Mouse (Mus musculus) lung, embryonic 14.5 days (tissue): ENCODE results near the gene Bcr. TPM values are rescaled to one million over a fixed set of nuclear protein-coding genes. Genes with fewer than 3 reads are reported as not detected.
"Not testable (repeated sequence)": the region's sequence is repeated elsewhere in the genome, so short reads cannot be mapped to it uniquely, and the experiment has no call there.

Experiments
- ATAC-seq: fragments of 200-750 bp; cut with Nextera tagmentation; 2 replicates; pipeline ENCODE4 v1.8.0; 2017; ENCODE audit warnings: mild to moderate bottlenecking, moderate TSS enrichment, moderate library complexity; ENCODE audit not compliant: insufficient read depth
- DNase-seq: peaks from one replicate; pipeline ENCODE4 v3.0.0-alpha.2; 2015
- H3K27ac ChIP-seq: fragments of 300-500 bp; sonication (generic); 2 replicates; pipeline ENCODE4 v1.5.1; 2014; ENCODE audit warnings: low read depth, mild to moderate bottlenecking, moderate library complexity
- H3K27me3 ChIP-seq: fragments of 300-500 bp; sonication (generic); 2 replicates; pipeline ENCODE4 v1.6.1; 2014; ENCODE audit warnings: low read length, control low read depth; ENCODE audit not compliant: insufficient read depth
- H3K36me3 ChIP-seq: fragments of 300-500 bp; sonication (generic); 2 replicates; pipeline ENCODE4 v1.6.1; 2014; ENCODE audit warnings: control low read depth; ENCODE audit not compliant: insufficient read depth
- H3K4me1 ChIP-seq: fragments of 300-500 bp; sonication (generic); 2 replicates; pipeline ENCODE4 v1.6.1; 2014; ENCODE audit warnings: antibody characterized with exemption, control low read depth; ENCODE audit not compliant: insufficient read depth
- H3K4me2 ChIP-seq: fragments of 300-500 bp; sonication (generic); 2 replicates; pipeline ENCODE4 v1.6.1; 2014; ENCODE audit warnings: mild to moderate bottlenecking
- H3K4me3 ChIP-seq: fragments of 300-500 bp; sonication (generic); 2 replicates; pipeline ENCODE4 v1.5.1; 2014; ENCODE audit warnings: low read depth, low read length
- H3K9ac ChIP-seq: fragments of 300-500 bp; sonication (generic); 2 replicates; pipeline ENCODE4 v1.6.1; 2014
- H3K9me3 ChIP-seq: fragments of 300-500 bp; sonication (generic); 2 replicates; pipeline ENCODE4 v1.6.1; 2016; ENCODE audit warnings: low read depth, low read length, control low read depth
- CTCF ChIP-seq: IDR thresholded peaks from 2 replicates; pipeline ENCODE4 v1.5.1; 2016; ENCODE audit warnings: antibody characterized with exemption, low read depth
- WGBS: fragments of 180-500 bp; shearing (Covaris S2); extraction: QIAGEN DNeasy Blood & Tissue Kit; methylation state at CpG from one replicate; pipeline ENCODE4 v1.1.7; 2014; 5-methylcytosine and 5-hydroxymethylcytosine counted together
- polyA plus RNA-seq: library from polyadenylated mRNA; unstranded; fragments of >200 nt; fragmentation: Nextera tagmentation; extraction: Ambion mirVana; gene quantifications from 2 replicates; pipeline ENCODE4 v1.2.1, GENCODE M21; 2014

Gene Bcr
- polyA plus RNA-seq, 1 experiment from 2014 or later = 11.5 TPM

GRCm38 (mm10) chr10:75028743-75029142 lies 31.6 kb upstream of the Bcr start:
- no peak for DNase-seq
- H3K4me2 ChIP-seq = no peak overlapping the region
- no peaks in the 10 kb centered on the region for H3K36me3 ChIP-seq
- no peak for ATAC-seq
- 70% methylated on average over 8 of the region's 8 CpGs for WGBS
- TF ChIP-seq CTCF = no peak
- no peak overlapping the region for H3K27ac ChIP-seq
- H3K27me3 ChIP-seq = no peaks in the 10 kb centered on the region
- H3K4me1 ChIP-seq = no peaks in the 10 kb centered on the region
- no peak overlapping the region for H3K9ac ChIP-seq
- no peak overlapping the region for H3K4me3 ChIP-seq
- H3K9me3 ChIP-seq = no peaks in the 10 kb centered on the region

- ATAC-seq = no peak
- no peak for DNase-seq
- TF ChIP-seq CTCF = no peak
- H3K9ac ChIP-seq = no peak overlapping the region
- H3K4me1 ChIP-seq = no peaks in the 10 kb centered on the region
- no peak overlapping the region for H3K4me2 ChIP-seq
- H3K27ac ChIP-seq = no peak overlapping the region
- H3K4me3 ChIP-seq = no peak overlapping the region
- no peaks in the 10 kb centered on the region for H3K36me3 ChIP-seq
- no peaks in the 10 kb centered on the region for H3K9me3 ChIP-seq
- no peaks in the 10 kb centered on the region for H3K27me3 ChIP-seq
- 87% methylated on average over 3 of the region's 3 CpGs for WGBS
Observed at GRCm38 (mm10) chr10:75029677-75030076, 30.7 kb upstream of the Bcr start.

- H3K36me3 ChIP-seq = no peaks in the 10 kb centered on the region
- WGBS = 82% methylated on average over 3 of the region's 3 CpGs
- ATAC-seq = no peak
- no peaks in the 10 kb centered on the region for H3K4me1 ChIP-seq
- no peak overlapping the region for H3K4me2 ChIP-seq
- no peaks in the 10 kb centered on the region for H3K27me3 ChIP-seq
- no peak overlapping the region for H3K9ac ChIP-seq
- H3K27ac ChIP-seq = no peak overlapping the region
- no peak for DNase-seq
- no peak overlapping the region for H3K4me3 ChIP-seq
- no peaks in the 10 kb centered on the region for H3K9me3 ChIP-seq
- no peak for TF ChIP-seq CTCF
Observed at GRCm38 (mm10) chr10:75030234-75030633, 30.2 kb upstream of the Bcr start.

- H3K27ac ChIP-seq = no peak overlapping the region
- H3K4me3 ChIP-seq = no peak overlapping the region
- H3K4me1 ChIP-seq = no peaks in the 10 kb centered on the region
- DNase-seq = no peak
- H3K27me3 ChIP-seq = no peaks in the 10 kb centered on the region
- no peak for ATAC-seq
- no peak for TF ChIP-seq CTCF
- WGBS = 47% methylated on average over 5 of the region's 5 CpGs
- H3K9me3 ChIP-seq = no peaks in the 10 kb centered on the region
- H3K4me2 ChIP-seq = no peak overlapping the region
- H3K9ac ChIP-seq = no peak overlapping the region
- no peaks in the 10 kb centered on the region for H3K36me3 ChIP-seq
Observed at GRCm38 (mm10) chr10:75031345-75032114, 28.9 kb upstream of the Bcr start.

GRCm38 (mm10) chr10:75032395-75032794 lies 28.0 kb upstream of the Bcr start, which contains the start of gene Rsph14:
TSS of gene Rsph14 (minus strand) at chr10:75032586.
- no peak within 1 kb of the TSS for H3K4me2 ChIP-seq
- WGBS = 28% methylated on average over 10 of the region's 10 CpGs
- peak; percentile 69 for DNase-seq

GRCm38 (mm10) chr10:75036883-75037379 lies 23.5 kb upstream of the Bcr start, which contains the start of gene Rab36:
TSS of gene Rab36 (plus strand) at chr10:75037058.
- no peaks in the 10 kb centered on the region for H3K27me3 ChIP-seq
- H3K9me3 ChIP-seq = no peaks in the 10 kb centered on the region
- 0 out of 2 replicates have a peak, but pooled peaks cover 2% of the 10 kb centered on the region for H3K4me1 ChIP-seq
- no peak for TF ChIP-seq CTCF
- no peaks in the 10 kb centered on the region for H3K36me3 ChIP-seq
- H3K4me2 ChIP-seq = peak within 1 kb of the TSS; percentile 61
- H3K9ac ChIP-seq = peak within 1 kb of the TSS; percentile 45
- peak within 1 kb of the TSS; percentile 61; the same call in 1 of the 2 replicates for H3K27ac ChIP-seq
- peak within 1 kb of the TSS; percentile 46 for H3K4me3 ChIP-seq
- peak; percentile 100 for DNase-seq
- under 1% methylated on average over 36 of the region's 36 CpGs for WGBS
- ATAC-seq = peak; percentile 98

More at GRCm38 (mm10) chr10:75032395-75032794, 28.0 kb upstream of the Bcr start, which contains the start of gene Rsph14:
- H3K9ac ChIP-seq = no peak within 1 kb of the TSS
- no peaks in the 10 kb centered on the region for H3K4me1 ChIP-seq
- no peak for ATAC-seq
- no peak within 1 kb of the TSS for H3K4me3 ChIP-seq
- no peak for TF ChIP-seq CTCF
- H3K9me3 ChIP-seq = no peaks in the 10 kb centered on the region
- H3K27ac ChIP-seq = no peak within 1 kb of the TSS
- no peaks in the 10 kb centered on the region for H3K36me3 ChIP-seq
- H3K27me3 ChIP-seq = no peaks in the 10 kb centered on the region

GRCm38 (mm10) chr10:75042060-75042459 lies 18.3 kb upstream of the Bcr start:
- not testable (repeated sequence) for H3K4me2 ChIP-seq, ATAC-seq, H3K9ac ChIP-seq, H3K4me1 ChIP-seq, DNase-seq, H3K9me3 ChIP-seq, H3K4me3 ChIP-seq, H3K27ac ChIP-seq, H3K27me3 ChIP-seq
- 10% methylated on average over 1 of the region's 1 CpGs for WGBS
- peaks cover 16% of the 10 kb centered on the region; the same call in 1 of the 2 replicates for H3K36me3 ChIP-seq
